Mouse (Mus musculus) C2C12 (cell line): ENCODE data around the gene Olfr1168. TPM values are rescaled to one million over a fixed set of nuclear protein-coding genes. Genes with fewer than 3 reads are reported as not detected.
"Not testable (repeated sequence)": the region's sequence is repeated elsewhere in the genome, so short reads cannot be mapped to it uniquely, and the experiment has no call there.

Experiments
- H3K27me3 ChIP-seq: one replicate; pipeline ENCODE4 v1.6.1; 2011; ENCODE audit not compliant: control insufficient read depth, insufficient read depth, insufficient read length
- H3K36me3 ChIP-seq: one replicate; pipeline ENCODE4 v1.6.1; 2011; ENCODE audit not compliant: control insufficient read depth, insufficient read depth
- H3K4me3 ChIP-seq: one replicate; pipeline ENCODE4 v1.5.1; 2011; ENCODE audit warnings: mild to moderate bottlenecking, control low read depth; ENCODE audit not compliant: poor library complexity, insufficient read depth, severe bottlenecking
- H3K79me2 ChIP-seq: one replicate; pipeline ENCODE4 v1.6.1; 2011; ENCODE audit not compliant: control insufficient read depth, insufficient read depth
- H3K79me3 ChIP-seq: one replicate; pipeline ENCODE4 v1.6.1; 2011; ENCODE audit warnings: low read depth, control low read depth
- H3ac ChIP-seq: one replicate; pipeline ENCODE3; 2011; ENCODE audit warnings: low read depth; ENCODE audit not compliant: control insufficient read depth, insufficient read length
- CEBPB ChIP-seq: IDR thresholded peaks from one replicate; pipeline ENCODE4 v1.6.1; 2011; ENCODE audit warnings: low read depth, mild to moderate bottlenecking, control low read depth, moderate library complexity
- CTCF ChIP-seq: IDR thresholded peaks from one replicate; pipeline ENCODE4 v1.5.1; 2011; ENCODE audit not compliant: control insufficient read depth, insufficient read depth, insufficient read length
- FOSL1 ChIP-seq: IDR thresholded peaks from one replicate; pipeline ENCODE4 v1.8.0; 2011; ENCODE audit warnings: mild to moderate bottlenecking, low read length; ENCODE audit not compliant: poor library complexity, insufficient read depth, severe bottlenecking
- MAX ChIP-seq: IDR thresholded peaks from one replicate; pipeline ENCODE4 v1.6.1; 2011; ENCODE audit warnings: mild to moderate bottlenecking, control low read depth
- MYOD1 ChIP-seq: IDR thresholded peaks from one replicate; pipeline ENCODE4 v1.6.1; 2011; ENCODE audit warnings: low read depth; ENCODE audit not compliant: control insufficient read depth, insufficient read length
- MYOG ChIP-seq: IDR thresholded peaks from one replicate; pipeline ENCODE4 v1.6.1; 2011; ENCODE audit not compliant: control insufficient read depth, insufficient read length; ENCODE audit errors: extremely low read depth
- USF1 ChIP-seq: IDR thresholded peaks from one replicate; pipeline ENCODE4 v1.6.1; 2011; ENCODE audit warnings: low read depth, mild to moderate bottlenecking, control low read depth, moderate library complexity
- long read RNA-seq, 2 experiments: library from polyadenylated mRNA; unstranded; transcript quantifications; one replicate each; pipeline ENCODE4 v2.0.0; 2019 to 2020
- polyA plus RNA-seq: library from polyadenylated mRNA; unstranded; fragments of >200 nt; fragmentation: generic; extraction: Trizol; gene quantifications from one replicate; pipeline ENCODE4 v1.2.1, GENCODE M21; 2012; ENCODE audit warnings: missing spikeins

Gene Olfr1168
- not detected for polyA plus RNA-seq
- long read RNA-seq, experiment 1 = 0 reads
- long read RNA-seq, experiment 2 = 0 reads

DNA sequence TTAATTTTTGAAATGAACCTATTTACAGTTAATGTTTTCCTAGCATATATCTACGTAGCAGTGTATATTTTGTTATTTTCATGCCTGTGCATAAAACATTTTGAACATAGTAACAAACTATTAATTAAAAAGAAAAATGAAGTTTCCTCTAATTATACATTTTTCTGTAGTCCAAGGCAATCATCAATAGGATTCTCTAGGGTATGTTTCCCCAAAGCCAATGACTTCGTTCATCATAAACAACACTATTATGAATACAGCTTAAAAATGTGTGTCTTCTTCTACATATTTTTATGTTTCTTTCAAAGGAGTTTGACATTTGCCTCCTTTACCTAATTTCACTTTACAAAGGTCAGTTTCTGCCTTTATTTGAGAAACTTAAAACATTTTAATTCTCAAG lies at the start of gene Olfr1168:
Gene Olfr1168 (plus strand): TSS at position 301 of the 400 bp plus-strand sequence.
- Histone ChIP-seq H3K4me3 (no peak within 1 kb of the TSS), H3K79me2 (no peaks in the 10 kb centered on the region), H3ac (no peak within 1 kb of the TSS), H3K27me3 (no peaks in the 10 kb centered on the region), H3K79me3 (no peaks in the 10 kb centered on the region), H3K36me3 (no peaks in the 10 kb centered on the region)
- TF ChIP-seq MYOD1 = no peak
- no peak for TF ChIP-seq CTCF
- TF ChIP-seq MAX = no peak
- TF ChIP-seq MYOG = no peak
- TF ChIP-seq CEBPB = no peak
- TF ChIP-seq USF1 = no peak
- no peak for TF ChIP-seq FOSL1

DNA sequence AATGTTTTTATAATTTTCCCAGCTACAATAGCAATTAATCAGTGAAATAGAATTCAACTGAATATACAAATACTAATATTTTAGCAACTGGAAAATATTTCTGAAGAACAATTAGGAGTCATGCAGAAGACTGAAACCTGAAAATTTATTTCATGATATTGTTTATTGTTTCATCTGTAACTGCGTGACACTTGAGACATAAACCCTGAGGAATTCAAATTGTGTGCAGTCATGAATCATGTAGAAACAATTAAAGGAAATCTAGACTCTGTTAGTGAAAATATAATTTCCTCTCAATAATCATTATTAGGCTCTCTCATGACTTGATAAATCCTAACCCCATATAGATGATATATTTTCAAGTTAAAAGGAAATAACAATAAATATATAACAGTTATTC lies 26.6 kb upstream of the Olfr1168 start, which contains the start of gene Olfr1167:
Gene Olfr1167 (minus strand): TSS at position 101 of the 400 bp plus-strand sequence.
- not testable (repeated sequence) for H3K27me3 ChIP-seq, H3K4me3 ChIP-seq, H3ac ChIP-seq, H3K79me3 ChIP-seq, H3K36me3 ChIP-seq, H3K79me2 ChIP-seq

DNA sequence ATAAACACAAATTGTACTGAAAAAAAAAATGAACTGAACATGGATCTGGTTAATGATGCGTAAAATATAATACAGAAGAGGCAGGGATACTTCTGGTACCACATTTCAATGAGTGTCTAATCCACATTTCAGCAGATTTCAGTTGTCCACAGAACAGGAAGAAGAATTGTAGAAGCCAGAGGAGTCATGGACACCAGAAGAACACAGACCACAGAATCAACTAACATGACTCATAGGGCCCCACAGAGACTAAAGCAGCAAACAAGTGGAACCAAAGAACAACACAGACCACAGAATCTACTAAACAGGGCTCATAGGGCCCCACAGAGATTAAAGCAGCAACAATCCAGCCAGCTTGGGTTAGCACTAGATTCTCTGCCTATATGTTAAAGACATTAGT lies 39.1 kb downstream of the Olfr1168 start:
- no peaks in the 10 kb centered on the region for H3K36me3 ChIP-seq
- no peaks in the 10 kb centered on the region for H3K79me3 ChIP-seq
- H3K27me3 ChIP-seq = no peaks in the 10 kb centered on the region
- H3K4me3 ChIP-seq = no peak overlapping the region
- TF ChIP-seq FOSL1 = no peak
- H3K79me2 ChIP-seq = no peaks in the 10 kb centered on the region
- no peak overlapping the region for H3ac ChIP-seq

DNA sequence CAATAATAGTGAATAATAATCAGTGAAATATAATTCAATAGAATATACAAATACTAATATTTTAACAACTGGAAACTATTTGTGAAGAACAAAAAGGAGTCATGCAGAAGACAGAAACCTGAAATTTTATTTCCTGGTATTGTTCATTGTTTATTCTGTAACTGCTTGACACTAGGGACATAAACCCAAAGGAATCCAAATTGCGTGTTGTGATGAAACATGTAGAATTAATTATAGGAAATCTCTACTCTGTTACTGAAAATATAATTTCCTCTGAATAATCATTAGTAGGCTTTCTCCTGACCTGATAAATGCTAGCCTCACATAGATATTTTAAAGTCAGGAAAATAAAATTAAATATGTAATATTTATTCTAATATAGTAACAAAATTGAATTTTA lies 46.6 kb downstream of the Olfr1168 start, which contains the start of gene Olfr1170:
Gene Olfr1170 (minus strand): TSS at position 101 of the 400 bp plus-strand sequence.
- Histone ChIP-seq H3K4me3 (no peak within 1 kb of the TSS), H3K79me3 (no peaks in the 10 kb centered on the region), H3K79me2 (no peaks in the 10 kb centered on the region), H3ac (no peak within 1 kb of the TSS), H3K27me3 (no peaks in the 10 kb centered on the region), H3K36me3 (no peaks in the 10 kb centered on the region)
- TF ChIP-seq MYOD1 (no peak), FOSL1 (no peak), USF1 (no peak), MAX (no peak), MYOG (no peak), CTCF (no peak), CEBPB (no peak)

Other genes starting within 250 kb of the Olfr1168 start
- not detected for gene Olfr1155, start 236.7 kb upstream of the Olfr1168 start, polyA plus RNA-seq
- not detected for gene Olfr1156, start 228.8 kb upstream of the Olfr1168 start, polyA plus RNA-seq
- not detected for gene Olfr1157, start 213.6 kb upstream of the Olfr1168 start, polyA plus RNA-seq
- not detected for gene Olfr74, start 207.2 kb upstream of the Olfr1168 start, polyA plus RNA-seq
- gene Olfr1158, start 191.8 kb upstream of the Olfr1168 start, polyA plus RNA-seq = not detected
- not detected for gene Olfr1160, start 173.6 kb upstream of the Olfr1168 start, polyA plus RNA-seq
- gene Olfr1161, start 159.1 kb upstream of the Olfr1168 start, polyA plus RNA-seq = not detected
- gene Olfr73, start 144.2 kb upstream of the Olfr1168 start, polyA plus RNA-seq = not detected
- gene Olfr1162, start 130.8 kb upstream of the Olfr1168 start, polyA plus RNA-seq = not detected
- not detected for gene Olfr1163, start 110.0 kb upstream of the Olfr1168 start, polyA plus RNA-seq
- not detected for gene Olfr1164, start 87.9 kb upstream of the Olfr1168 start, polyA plus RNA-seq
- not detected for gene Olfr1166, start 53.6 kb upstream of the Olfr1168 start, polyA plus RNA-seq
- not detected for gene Olfr1167, start 26.7 kb upstream of the Olfr1168 start, polyA plus RNA-seq
- not detected for gene Olfr1170, start 46.5 kb downstream of the Olfr1168 start, polyA plus RNA-seq
- not detected for gene Olfr1173, start 98.0 kb downstream of the Olfr1168 start, polyA plus RNA-seq
- gene Olfr1174-ps, start 133.3 kb downstream of the Olfr1168 start, polyA plus RNA-seq = not detected
- not detected for gene Olfr1175-ps, start 145.3 kb downstream of the Olfr1168 start, polyA plus RNA-seq
- gene Olfr1176, start 154.8 kb downstream of the Olfr1168 start, polyA plus RNA-seq = not detected
- gene Olfr1177-ps, start 164.6 kb downstream of the Olfr1168 start, polyA plus RNA-seq = not detected
- gene Olfr1178, start 205.2 kb downstream of the Olfr1168 start, polyA plus RNA-seq = not detected
- not detected for gene Olfr1179, start 224.6 kb downstream of the Olfr1168 start, polyA plus RNA-seq
- not detected for gene Olfr1180, start 237.3 kb downstream of the Olfr1168 start, polyA plus RNA-seq
- gene Olfr1181, start 244.3 kb downstream of the Olfr1168 start, polyA plus RNA-seq = not detected